Mouse (Mus musculus) liver, postnatal 0 days (tissue): Measurements from ENCODE around the gene Lrmda. TPM values are rescaled to one million over a fixed set of nuclear protein-coding genes. Genes with fewer than 3 reads are reported as not detected.

Source experiments
- ATAC-seq: fragments of 200-750 bp; cut with Nextera tagmentation; 2 replicates; pipeline ENCODE4 v1.8.0; 2017; ENCODE audit warnings: mild to moderate bottlenecking, moderate library complexity
- DNase-seq: peaks from one replicate; pipeline ENCODE4 v3.0.0-alpha.2; 2016
- H3K27ac ChIP-seq: fragments of 300-500 bp; sonication (generic); 2 replicates; pipeline ENCODE4 v1.5.1; 2014; ENCODE audit warnings: antibody characterized with exemption, moderate library complexity, mild to moderate bottlenecking, low read depth
- H3K27me3 ChIP-seq: fragments of 300-500 bp; sonication (generic); 2 replicates; pipeline ENCODE4 v1.6.1; 2014; ENCODE audit warnings: low read length, control low read depth, mixed read lengths; ENCODE audit not compliant: insufficient read depth
- H3K36me3 ChIP-seq: fragments of 300-500 bp; sonication (generic); replicated peaks from 2 replicates; pipeline ENCODE4 v1.6.1; 2014; ENCODE audit warnings: mild to moderate bottlenecking, control low read depth, low read length, moderate library complexity, mixed read lengths; ENCODE audit not compliant: insufficient read depth
- H3K4me1 ChIP-seq: fragments of 300-500 bp; sonication (generic); 2 replicates; pipeline ENCODE4 v1.6.1; 2014; ENCODE audit warnings: antibody characterized with exemption, mild to moderate bottlenecking, control low read depth; ENCODE audit not compliant: insufficient read depth
- H3K4me2 ChIP-seq: fragments of 300-500 bp; sonication (generic); 2 replicates; pipeline ENCODE4 v1.6.1; 2014; ENCODE audit warnings: low read depth, mild to moderate bottlenecking, low read length, moderate library complexity, mixed read lengths
- H3K4me3 ChIP-seq: fragments of 300-500 bp; sonication (generic); 2 replicates; pipeline ENCODE4 v1.5.1; 2014; ENCODE audit warnings: low read depth, low read length
- H3K9ac ChIP-seq: fragments of 300-500 bp; sonication (generic); replicated peaks from 2 replicates; pipeline ENCODE4 v1.6.1; 2014; ENCODE audit warnings: mild to moderate bottlenecking, moderate library complexity
- H3K9me3 ChIP-seq: fragments of 300-500 bp; sonication (generic); 2 replicates; pipeline ENCODE4 v1.6.1; 2016; ENCODE audit warnings: mild to moderate bottlenecking, control low read depth, low read length, mixed read lengths
- CTCF ChIP-seq: sonication (generic); IDR thresholded peaks from 2 replicates; pipeline ENCODE4 v1.5.1; 2016; ENCODE audit warnings: antibody characterized with exemption, low read depth
- EP300 ChIP-seq: IDR thresholded peaks from 2 replicates; pipeline ENCODE4 v1.6.1; 2016; ENCODE audit warnings: antibody characterized with exemption, low read depth, mild to moderate bottlenecking
- WGBS: fragments of 180-500 bp; shearing (Covaris S2); extraction: QIAGEN DNeasy Blood & Tissue Kit; methylation state at CpG from one replicate; pipeline ENCODE4 v1.1.7; 2014; ENCODE audit not compliant: insufficient replicate concordance; 5-methylcytosine and 5-hydroxymethylcytosine counted together
- polyA plus RNA-seq: library from polyadenylated mRNA; unstranded; fragments of >200 nt; fragmentation: Nextera tagmentation; extraction: Ambion mirVana; gene quantifications from 2 replicates; pipeline ENCODE4 v1.2.1, GENCODE M21; 2015

Lrmda gene
- polyA plus RNA-seq, 1 experiment from 2014 or later: 0.28 TPM

DNA sequence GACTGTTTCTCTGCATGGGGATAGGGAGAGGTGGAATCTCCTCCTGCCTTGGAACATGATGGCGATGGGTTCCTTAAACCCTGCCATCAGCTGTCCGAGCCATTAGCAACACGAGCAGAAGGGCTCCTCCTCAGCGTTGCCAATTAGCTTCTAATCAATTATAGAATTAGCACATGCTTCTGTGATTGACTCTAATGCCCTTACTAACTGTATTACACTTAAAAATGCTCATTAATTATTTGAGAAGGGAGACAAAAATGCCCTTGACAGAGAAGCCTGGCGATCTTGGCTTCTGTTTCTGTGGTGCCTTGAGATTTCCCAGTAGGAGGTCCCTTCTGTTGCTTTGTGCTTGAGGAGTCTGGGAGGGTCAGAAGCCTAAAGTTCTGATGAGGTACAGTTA lies 579.1 kb downstream of the Lrmda start:
- Histone ChIP-seq H3K27me3 (no peaks in the 10 kb centered on the region), H3K4me2 (no peak overlapping the region), H3K4me3 (no peak overlapping the region), H3K9me3 (no peaks in the 10 kb centered on the region), H3K36me3 (no peaks in the 10 kb centered on the region), H3K27ac (no peak overlapping the region), H3K9ac (no peak overlapping the region), H3K4me1 (no peaks in the 10 kb centered on the region)
- TF ChIP-seq EP300 (no peak), CTCF (no peak)
- DNase-seq: no peak
- 83% methylated on average over 5 of the region's 5 CpGs for WGBS
- ATAC-seq: no peak

DNA sequence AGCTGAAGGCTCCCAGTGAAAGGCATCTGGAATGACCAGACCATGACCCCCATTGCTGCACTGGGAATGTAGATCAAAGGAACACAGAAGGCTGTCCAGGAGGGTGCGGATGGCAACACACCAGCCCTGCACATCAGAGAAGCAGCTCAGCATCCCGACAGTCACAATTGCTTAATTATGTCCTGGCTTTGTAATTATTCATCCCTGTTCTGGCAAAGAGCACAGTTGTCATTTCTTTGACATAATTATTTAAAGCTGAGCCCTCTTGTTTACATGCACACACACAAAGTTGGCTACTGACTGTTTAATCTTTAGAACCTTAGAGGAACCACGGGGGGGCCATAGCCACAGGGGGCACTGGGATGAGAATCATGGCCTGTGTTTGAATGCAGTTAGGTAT lies 580.7 kb downstream of the Lrmda start:
- Histone ChIP-seq H3K27ac (no peak overlapping the region), H3K9ac (no peak overlapping the region), H3K36me3 (no peaks in the 10 kb centered on the region), H3K27me3 (no peaks in the 10 kb centered on the region), H3K4me2 (no peak overlapping the region), H3K4me1 (no peaks in the 10 kb centered on the region), H3K4me3 (no peak overlapping the region), H3K9me3 (no peaks in the 10 kb centered on the region)
- TF ChIP-seq CTCF (no peak), EP300 (no peak)
- ATAC-seq (no peak), DNase-seq (no peak)
- WGBS: 53% methylated on average over 3 of the region's 3 CpGs

DNA sequence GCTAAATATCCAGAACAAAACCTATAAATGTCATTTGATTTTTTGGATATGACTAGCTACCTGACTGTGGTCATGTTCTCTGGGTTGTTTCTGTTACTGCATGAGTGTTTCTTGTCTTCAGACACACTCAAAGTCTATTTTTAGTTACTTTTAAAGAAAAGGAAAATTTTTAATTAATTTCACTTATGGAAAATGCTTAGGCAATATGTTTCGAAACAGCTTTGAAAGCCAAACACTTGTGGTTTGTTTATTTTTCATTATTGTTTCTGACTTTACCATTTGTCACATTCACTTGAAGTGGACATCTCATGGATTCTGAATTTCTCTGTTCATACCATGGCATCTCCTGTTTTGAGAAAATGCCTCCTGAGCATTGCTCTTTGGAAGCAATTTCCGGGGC lies 582.8 kb downstream of the Lrmda start:
- TF ChIP-seq CTCF (no peak), EP300 (no peak)
- ATAC-seq (no peak), DNase-seq (no peak)
- 74% methylated on average over 2 of the region's 2 CpGs for WGBS
- Histone ChIP-seq H3K9ac (no peak overlapping the region), H3K27me3 (no peaks in the 10 kb centered on the region), H3K4me1 (no peaks in the 10 kb centered on the region), H3K4me3 (no peak overlapping the region), H3K4me2 (no peak overlapping the region), H3K27ac (no peak overlapping the region), H3K9me3 (no peaks in the 10 kb centered on the region), H3K36me3 (no peaks in the 10 kb centered on the region)

DNA sequence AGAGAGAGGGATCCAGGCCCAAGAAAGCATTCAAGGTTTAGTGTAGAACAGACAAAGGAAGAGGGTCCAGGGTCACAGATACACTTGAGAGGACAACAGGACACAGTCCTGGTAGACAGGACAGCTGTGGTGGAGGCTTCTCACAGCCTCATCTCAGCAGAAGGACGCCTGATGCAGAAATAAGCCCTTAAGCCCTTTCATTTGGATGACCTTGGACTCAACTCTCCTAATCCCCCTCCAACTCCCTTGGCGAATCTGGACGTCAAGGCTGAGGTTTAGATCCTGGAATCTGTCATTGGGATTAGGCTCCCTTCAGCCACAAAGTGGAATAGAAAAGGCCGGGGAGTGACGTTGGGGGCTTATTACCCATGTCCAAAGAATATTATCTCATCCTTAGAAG lies 589.1 kb downstream of the Lrmda start:
- WGBS: 73% methylated on average over 5 of the region's 5 CpGs
- no peak overlapping the region for H3K4me2 ChIP-seq
- DNase-seq: no peak
- no peak overlapping the region for H3K9ac ChIP-seq
- no peak for ATAC-seq
- no peaks in the 10 kb centered on the region for H3K27me3 ChIP-seq
- no peak overlapping the region for H3K27ac ChIP-seq
- no peak overlapping the region for H3K4me3 ChIP-seq
- no peak for TF ChIP-seq CTCF
- TF ChIP-seq EP300: no peak
- H3K36me3 ChIP-seq: no peaks in the 10 kb centered on the region
- no peaks in the 10 kb centered on the region for H3K9me3 ChIP-seq
- no peaks in the 10 kb centered on the region for H3K4me1 ChIP-seq

DNA sequence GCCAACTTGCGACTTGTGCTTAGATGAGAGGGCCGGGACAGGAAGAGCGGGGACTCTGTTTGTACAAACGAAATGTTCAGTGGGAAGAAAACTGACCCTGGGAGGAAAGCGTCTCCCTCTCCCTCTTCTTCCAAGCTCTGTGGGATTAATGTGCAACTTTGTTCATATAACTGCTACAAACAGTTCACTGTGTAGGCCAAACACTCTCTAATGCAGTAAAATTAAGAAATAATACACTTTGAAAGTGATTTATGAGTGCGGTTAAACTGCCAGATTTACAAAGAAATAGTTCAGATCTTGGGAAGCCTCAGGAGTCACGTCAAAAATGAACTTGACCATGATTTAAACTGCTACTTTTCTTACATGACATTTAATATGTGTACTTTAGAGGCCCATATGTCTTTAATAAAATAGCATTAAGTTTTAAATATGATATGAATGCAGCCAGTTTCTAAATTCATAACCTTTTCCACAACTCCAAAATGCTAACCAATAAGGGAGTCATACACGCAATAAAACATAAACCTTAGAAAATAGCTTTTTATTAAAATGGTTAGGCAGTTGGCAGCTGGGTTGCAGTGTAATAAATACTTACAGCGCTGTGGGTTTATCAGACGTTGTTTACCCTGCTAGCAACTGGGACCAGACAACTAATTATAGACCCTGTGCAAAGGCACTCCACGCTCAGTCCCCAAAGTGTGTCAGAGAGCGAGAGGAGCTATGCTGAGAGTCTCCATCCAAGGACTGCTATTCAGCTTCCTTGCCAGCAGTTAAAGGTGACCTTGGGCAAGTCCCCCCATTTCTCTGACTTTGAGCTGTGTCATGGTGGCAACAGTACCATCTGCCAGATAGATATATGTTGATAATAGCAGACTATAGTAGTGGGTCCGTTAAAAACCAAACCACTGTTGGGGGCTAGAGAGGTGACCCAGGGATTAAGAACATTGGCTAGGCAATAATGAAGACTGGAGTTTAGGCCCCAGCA lies 590.0 kb downstream of the Lrmda start:
- Histone ChIP-seq H3K27me3 (no peaks in the 10 kb centered on the region), H3K9me3 (no peaks in the 10 kb centered on the region), H3K36me3 (no peaks in the 10 kb centered on the region), H3K4me3 (no peak overlapping the region), H3K9ac (no peak overlapping the region), H3K4me1 (no peaks in the 10 kb centered on the region), H3K4me2 (no peak overlapping the region), H3K27ac (no peak overlapping the region)
- ATAC-seq (no peak), DNase-seq (no peak)
- no peak for TF ChIP-seq CTCF
- 72% methylated on average over 13 of the region's 13 CpGs for WGBS

DNA sequence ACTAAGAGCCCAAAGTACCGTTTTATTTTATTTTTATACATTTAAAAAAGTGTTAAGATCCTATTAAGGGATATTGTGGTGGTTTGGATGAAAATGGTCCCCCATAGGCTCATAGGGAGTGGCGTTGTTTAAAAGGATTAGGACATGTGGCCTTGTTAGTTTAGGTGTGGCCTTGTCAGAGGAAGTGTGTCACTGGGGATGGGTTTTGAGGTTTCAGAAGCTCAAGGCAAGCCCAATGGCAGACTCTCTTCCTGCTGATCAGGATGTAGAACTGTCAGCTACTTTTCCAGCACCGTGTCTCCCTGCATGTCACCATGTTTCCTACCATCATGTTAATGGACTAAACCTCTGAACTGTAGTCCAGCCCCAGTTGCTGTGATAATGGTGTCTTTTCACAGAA lies 591.5 kb downstream of the Lrmda start:
- Histone ChIP-seq H3K4me3 (no peak overlapping the region), H3K27me3 (no peaks in the 10 kb centered on the region), H3K27ac (no peak overlapping the region), H3K9me3 (no peaks in the 10 kb centered on the region), H3K4me2 (no peak overlapping the region), H3K4me1 (no peaks in the 10 kb centered on the region), H3K9ac (no peak overlapping the region), H3K36me3 (no peaks in the 10 kb centered on the region)
- DNase-seq: no peak
- WGBS: 63% methylated on average over 3 of the region's 3 CpGs
- ATAC-seq: no peak
- TF ChIP-seq EP300: no peak
- TF ChIP-seq CTCF: no peak

DNA sequence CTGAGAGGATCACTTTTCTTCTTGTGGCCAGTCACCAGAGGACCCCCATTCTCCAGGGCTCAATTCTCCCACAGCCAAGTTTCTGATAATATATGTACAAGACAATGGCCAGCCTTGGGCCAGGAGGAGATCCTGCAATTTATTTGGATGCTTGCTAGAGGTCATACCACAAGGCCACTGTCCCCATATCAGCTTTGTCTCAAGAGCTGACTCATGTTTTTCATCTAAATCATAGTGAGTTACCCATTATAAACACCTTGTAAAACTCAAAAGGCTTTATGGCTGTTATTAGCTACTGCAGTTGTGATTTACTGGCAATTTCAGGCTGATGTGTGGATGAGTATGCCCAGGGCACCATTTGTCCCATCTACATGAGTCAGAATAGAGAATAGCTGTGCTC lies 600.7 kb downstream of the Lrmda start:
- H3K4me3 ChIP-seq: no peak overlapping the region
- no peak overlapping the region for H3K27ac ChIP-seq
- no peak overlapping the region for H3K4me2 ChIP-seq
- no peak overlapping the region for H3K9ac ChIP-seq
- DNase-seq (no peak), ATAC-seq (no peak)
- H3K4me1 ChIP-seq: no peaks in the 10 kb centered on the region
- H3K36me3 ChIP-seq: no peaks in the 10 kb centered on the region
- no peaks in the 10 kb centered on the region for H3K27me3 ChIP-seq
- TF ChIP-seq CTCF (no peak), EP300 (no peak)
- no peaks in the 10 kb centered on the region for H3K9me3 ChIP-seq
